Mouse (Mus musculus): Measurements from ENCODE around the gene Batf.

Batf gene

GRCm38 (mm10) chr12:85705002-85705830 is 18.7 kb downstream of the Batf start:
- ChIA-PET CTCF (interaction anchor here (0.8 to 3.4 kb wide), 7 partner anchors 24 to 601 kb away, joined by 3 to 14 read pairs (median 6); partner anchors contain the start of gene Flvcr2 (in 1 of the 4)), POLR2A (interaction anchor here in 2 of 4 experiments (0.5 to 1.8 kb wide), 12 partner anchors 9 to 330 kb away, joined by 3 to 6 read pairs (median 3); partner anchors contain the start of genes Erg28 (in 2 of the 2), Ttll5 (in 2 of the 2), Flvcr2 (in 1 of the 2) and Tmed10 (in 1 of the 2))

- CTCF ChIA-PET, result interaction anchor here (0.8 to 3.4 kb wide), 7 partner anchors 23 to 600 kb away, joined by 3 to 14 read pairs (median 6); partner anchors contain the start of gene Flvcr2 (in 1 of the 4)
- POLR2A ChIA-PET, result interaction anchor here in 3 of 4 experiments (0.5 to 1.8 kb wide), 12 partner anchors 10 to 331 kb away, joined by 3 to 6 read pairs (median 3); partner anchors contain the start of genes Erg28 (in 2 of the 3), Ttll5 (in 2 of the 3), Flvcr2 (in 1 of the 3) and Tmed10 (in 1 of the 3)
Observed at GRCm38 (mm10) chr12:85705831-85706530, 19.5 kb downstream of the Batf start.

GRCm38 (mm10) chr12:85706906-85707305 is 20.4 kb downstream of the Batf start:
- ChIA-PET CTCF (interaction anchor here in 3 of 4 experiments (1.8 to 3.4 kb wide), 4 partner anchors 22 to 599 kb away, joined by 6 to 14 read pairs (median 10); no protein-coding TSS in a partner anchor), POLR2A (interaction anchor here in 1 of 4 experiments (0.8 to 1.4 kb wide), 2 partner anchors 20 to 30 kb away, joined by 3 to 5 read pairs; no protein-coding TSS in a partner anchor)

- ChIA-PET POLR2A (interaction anchor here in 1 of 4 experiments (0.8 to 1.4 kb wide), 2 partner anchors 9 to 30 kb away, joined by 3 read pairs; no protein-coding TSS in a partner anchor), CTCF (interaction anchor here (1.1 to 3.4 kb wide), 4 partner anchors 22 kb away, joined by 4 to 14 read pairs (median 10); no protein-coding TSS in a partner anchor)
Observed at GRCm38 (mm10) chr12:85707391-85707790, 20.9 kb downstream of the Batf start.

- CTCF ChIA-PET, result interaction anchor here in 2 of 4 experiments (0.7 to 1.7 kb wide), 3 partner anchors 21 to 236 kb away, joined by 3 to 7 read pairs (median 4); no protein-coding TSS in a partner anchor
- POLR2A ChIA-PET, result interaction anchor here in 1 of 4 experiments (1.4 kb wide), 1 partner anchor 10 kb away, joined by 3 read pairs; no protein-coding TSS in a partner anchor
Observed at GRCm38 (mm10) chr12:85708556-85708955, 22.1 kb downstream of the Batf start.

- POLR2A ChIA-PET, result interaction anchor here in 1 of 4 experiments (0.6 kb wide), 1 partner anchor 18 kb away, joined by 5 read pairs; no protein-coding TSS in a partner anchor
Observed at GRCm38 (mm10) chr12:85710695-85711094, 24.2 kb downstream of the Batf start.

GRCm38 (mm10) chr12:85712587-85712986 is 26.1 kb downstream of the Batf start:
- POLR2A ChIA-PET, result no interaction called here
- CTCF ChIA-PET, result no interaction called here

More at GRCm38 (mm10) chr12:85710695-85711094, 24.2 kb downstream of the Batf start:
- CTCF ChIA-PET, result interaction anchor here in 1 of 4 experiments (1.3 kb wide), 1 partner anchor 19 kb away, joined by 4 read pairs; no protein-coding TSS in a partner anchor

- ChIA-PET POLR2A (no interaction called here), CTCF (interaction anchor here in 2 of 4 experiments (0.6 to 1.0 kb wide), 2 partner anchors 15 to 34 kb away, joined by 3 to 5 read pairs; no protein-coding TSS in a partner anchor)
Observed at GRCm38 (mm10) chr12:85714126-85714525, 27.7 kb downstream of the Batf start.

GRCm38 (mm10) chr12:85725306-85725705 is 38.8 kb downstream of the Batf start:
- CTCF ChIA-PET, result interaction anchor here in 2 of 4 experiments (0.7 kb wide), 2 partner anchors 144 to 211 kb away, joined by 3 read pairs; no protein-coding TSS in a partner anchor
- POLR2A ChIA-PET, result interaction anchor here in 1 of 4 experiments (0.5 to 1.4 kb wide), 3 partner anchors 20 to 41 kb away, joined by 3 to 4 read pairs (median 4); no protein-coding TSS in a partner anchor

GRCm38 (mm10) chr12:85726729-85727397 is 40.4 kb downstream of the Batf start:
- CTCF ChIA-PET, result interaction anchor here in 2 of 4 experiments (0.6 to 1.4 kb wide), 3 partner anchors 92 to 352 kb away, joined by 3 to 4 read pairs (median 4); partner anchors contain the start of gene Tgfb3 (in 1 of the 2)
- POLR2A ChIA-PET, result no interaction called here

GRCm38 (mm10) chr12:85728181-85728580 is 41.7 kb downstream of the Batf start:
- CTCF ChIA-PET, result interaction anchor here (0.6 to 2.7 kb wide), 9 partner anchors 16 to 232 kb away, joined by 3 to 13 read pairs (median 5); partner anchors contain the start of gene Batf (in 1 of the 4)

GRCm38 (mm10) chr12:85729022-85729944 is 42.8 kb downstream of the Batf start:
- ChIA-PET CTCF (interaction anchor here (0.5 to 2.7 kb wide), 112 partner anchors 8 to 597 kb away, joined by 3 to 22 read pairs (median 4); partner anchors contain the start of genes Batf (in 3 of the 4), Flvcr2 (in 3 of the 4) and Tgfb3 (in 1 of the 4)), POLR2A (interaction anchor here in 3 of 4 experiments (0.5 to 1.7 kb wide), 17 partner anchors 9 to 310 kb away, joined by 3 to 5 read pairs (median 3); partner anchors contain the start of genes Batf (in 1 of the 3), Erg28 (in 1 of the 3) and Ttll5 (in 1 of the 3))

More at GRCm38 (mm10) chr12:85728181-85728580, 41.7 kb downstream of the Batf start:
- POLR2A ChIA-PET, result interaction anchor here in 2 of 4 experiments (0.7 to 1.6 kb wide), 3 partner anchors 56 to 1443 kb away, joined by 3 to 4 read pairs (median 3); partner anchors contain the start of gene Ptgr2 (in 1 of the 2)

- CTCF ChIA-PET, result interaction anchor here (0.5 to 2.7 kb wide), 98 partner anchors 8 to 598 kb away, joined by 3 to 22 read pairs (median 4); partner anchors contain the start of genes Batf (in 3 of the 4), Flvcr2 (in 3 of the 4) and Tgfb3 (in 1 of the 4)
- POLR2A ChIA-PET, result interaction anchor here (0.6 to 1.7 kb wide), 14 partner anchors 9 to 373 kb away, joined by 3 to 5 read pairs (median 3); partner anchors contain the start of genes Batf (in 1 of the 4), Erg28 (in 1 of the 4) and Ttll5 (in 1 of the 4)
Observed at GRCm38 (mm10) chr12:85729945-85730290, 43.4 kb downstream of the Batf start.

GRCm38 (mm10) chr12:85736203-85736602 is 49.7 kb downstream of the Batf start:
- POLR2A ChIA-PET, result no interaction called here
- CTCF ChIA-PET, result no interaction called here

- ChIA-PET POLR2A (interaction anchor here in 2 of 4 experiments (0.6 to 1.2 kb wide), 2 partner anchors 10 to 133 kb away, joined by 3 read pairs; partner anchors contain the start of gene Flvcr2 (in 1 of the 2)), CTCF (no interaction called here)
Observed at GRCm38 (mm10) chr12:85736960-85737359, 50.5 kb downstream of the Batf start.
